Mouse (Mus musculus) heart, postnatal 14 days (tissue): ENCODE measurements around the gene Napa. TPM values are rescaled to one million over a fixed set of nuclear protein-coding genes. Genes with fewer than 3 reads are reported as not detected.

Source experiments
- DNase-seq, 2 experiments: peaks; one replicate each; pipeline ENCODE4 v3.0.0; 2021 to 2022
- intact Hi-C: fragments of 180-260 bp; cut with DNase I; formaldehyde crosslinking; loops from one replicate; pipeline ENCODE4 v1.15.1; 2025
- total RNA-seq, 2 experiments: library from RNA; stranded (reverse); gene quantifications; 2 replicates each; pipeline ENCODE4 v1.2.3; 2021

Napa gene
- total RNA-seq, 2 experiments from 2014 or later, result 86.1 to 99.9 TPM

- intact Hi-C loops, result no loop called here
- DNase-seq, result peak in 1 of 2 experiments; percentile 20
Measured at GRCm38 (mm10) chr7:16129846-16130691, 31.8 kb downstream of the Napa start.

DNA sequence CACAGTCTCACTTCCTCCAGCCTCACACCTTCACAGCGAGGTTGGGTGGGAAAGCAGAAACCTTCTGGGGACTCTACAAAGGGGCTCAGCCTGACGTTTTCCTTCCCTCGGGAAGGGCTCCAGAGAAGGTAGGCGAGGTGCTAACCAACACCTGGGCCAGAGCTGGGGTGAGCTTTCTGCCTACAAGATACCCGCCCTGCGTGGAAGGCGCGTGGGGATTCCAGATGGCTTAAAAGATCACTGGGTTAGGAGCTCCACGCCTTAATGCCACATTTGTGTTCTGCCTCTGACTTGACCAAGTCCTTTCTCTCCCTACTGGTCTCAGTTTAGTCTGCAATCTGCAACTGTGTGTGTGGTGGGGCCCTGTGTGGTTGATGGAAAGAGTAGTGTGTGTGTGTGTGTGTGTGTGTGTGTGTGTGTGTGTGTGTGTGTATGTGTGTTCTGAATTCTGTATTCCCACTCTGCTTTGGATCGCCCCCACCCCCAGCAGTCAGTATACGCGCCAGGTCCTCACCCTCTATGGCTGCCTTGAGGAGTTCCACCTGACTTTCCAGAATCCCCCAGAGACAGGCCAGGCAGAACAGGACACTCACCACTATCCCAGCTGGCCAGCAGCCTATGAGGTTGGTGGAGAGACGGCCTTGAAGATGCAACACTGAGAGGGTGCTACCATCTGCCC lies 32.8 kb downstream of the Napa start:
- no peak for DNase-seq
- intact Hi-C loops, result no loop called here

GRCm38 (mm10) chr7:16132161-16132581 lies 33.9 kb downstream of the Napa start:
- intact Hi-C loops, result no loop called here
- no peak for DNase-seq

DNA sequence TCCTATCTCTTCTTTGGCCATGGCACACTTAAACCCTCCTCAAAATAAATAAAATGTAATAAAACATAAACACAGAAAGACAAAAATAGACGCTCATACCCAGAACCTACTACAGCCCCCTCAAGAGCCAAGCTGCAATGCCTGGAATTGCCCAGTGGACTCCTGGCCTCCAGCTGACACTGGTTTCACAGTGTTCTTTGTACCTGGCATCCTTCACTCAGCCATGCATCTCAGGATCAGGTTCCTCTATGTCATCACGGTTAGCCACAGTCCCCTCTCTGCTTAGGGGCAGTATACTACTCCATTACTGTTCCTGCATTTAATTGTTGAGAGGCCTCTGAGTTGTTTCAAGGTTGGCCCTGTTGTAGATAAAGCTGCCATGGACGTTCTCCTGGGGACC lies 34.7 kb downstream of the Napa start:
- DNase-seq, result no peak
- intact Hi-C loops, result no loop called here

- intact Hi-C loops, result no loop called here
- DNase-seq, result no peak
Measured at GRCm38 (mm10) chr7:16133691-16134090, 35.4 kb downstream of the Napa start.

- DNase-seq, result no peak
- intact Hi-C loops, result no loop called here
Measured at GRCm38 (mm10) chr7:16134951-16135392, 36.7 kb downstream of the Napa start.

GRCm38 (mm10) chr7:16146489-16147410 lies 48.5 kb downstream of the Napa start:
- intact Hi-C loops, result loop anchor here (5.0 kb wide), 1 partner anchor 36 kb away; no protein-coding TSS in a partner anchor
- no peak for DNase-seq

- peak; percentile 72 to 84 for DNase-seq
- intact Hi-C loops, result loop anchor here (5.0 kb wide), 1 partner anchor 35 kb away; no protein-coding TSS in a partner anchor
Measured at GRCm38 (mm10) chr7:16147643-16148042, 49.4 kb downstream of the Napa start.

DNA sequence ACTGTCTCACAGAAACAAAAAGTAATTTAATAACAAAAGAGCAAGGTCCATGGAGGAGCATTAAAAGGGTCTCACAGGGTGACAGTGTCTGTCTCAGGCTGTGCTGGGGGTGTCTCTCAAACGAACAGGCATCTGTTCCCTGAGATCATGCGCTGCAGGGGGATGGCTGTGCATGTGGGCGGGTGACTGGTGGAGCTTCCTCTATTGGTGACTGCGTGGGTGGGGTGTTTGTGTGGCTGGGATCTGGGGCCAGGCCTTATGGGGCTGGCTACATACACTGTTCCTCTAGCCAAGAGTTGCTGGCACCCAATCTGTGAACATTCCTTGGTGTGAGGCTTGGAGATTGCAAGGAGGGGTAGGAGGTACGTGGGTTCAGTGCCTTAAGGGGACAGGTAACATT lies 51.0 kb downstream of the Napa start:
- intact Hi-C loops, result loop anchor here (5.0 kb wide), 1 partner anchor 33 kb away; no protein-coding TSS in a partner anchor

DNA sequence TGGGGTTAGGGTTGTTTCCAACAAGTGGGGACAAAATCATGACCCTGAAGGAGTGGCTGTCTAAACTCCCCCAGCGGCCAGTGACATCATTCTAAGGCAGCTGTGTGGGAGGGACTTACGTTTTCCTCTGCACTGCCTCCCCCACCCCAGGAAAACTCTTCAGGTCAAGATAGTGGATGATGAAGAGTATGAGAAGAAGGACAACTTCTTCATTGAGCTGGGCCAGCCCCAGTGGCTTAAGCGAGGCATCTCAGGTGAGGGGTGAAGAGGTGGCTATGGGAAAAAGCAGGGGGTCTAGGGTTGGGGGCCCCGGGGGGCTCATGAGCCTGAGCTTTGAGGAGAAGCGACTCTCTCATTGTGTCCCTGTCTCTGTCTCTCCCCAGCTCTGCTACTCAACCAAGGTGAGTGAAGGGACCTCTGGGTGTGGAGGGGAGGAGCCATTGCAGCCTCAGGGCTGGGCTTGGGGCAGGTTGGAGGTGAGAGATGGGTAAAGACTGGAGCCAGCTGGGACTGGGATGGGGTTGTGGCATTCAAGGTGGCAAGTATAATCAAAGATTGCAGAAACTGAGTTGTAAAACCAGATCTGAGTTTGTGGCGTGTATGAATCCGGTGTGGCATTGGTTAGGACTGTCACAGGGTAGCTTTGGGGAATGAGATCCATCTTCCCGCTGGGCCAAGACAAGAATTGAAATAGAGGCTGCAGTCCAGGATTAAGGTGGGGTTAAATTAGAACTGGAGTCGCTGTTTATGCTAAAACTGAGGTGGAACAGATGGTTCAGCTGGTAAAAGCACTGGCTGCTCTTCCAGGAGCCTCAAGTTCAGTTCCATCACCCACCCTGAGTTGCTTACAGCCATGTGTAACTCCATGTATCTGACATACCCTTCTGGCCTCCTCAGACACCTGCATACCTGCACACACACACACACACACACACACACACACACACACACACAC lies 52.2 kb downstream of the Napa start:
- intact Hi-C loops, result loop anchor here (5.0 kb wide), 1 partner anchor 168 kb away; no protein-coding TSS in a partner anchor
- no peak for DNase-seq

More for the DNA sequence above, 51.0 kb downstream of the Napa start:
- DNase-seq, result no peak

DNA sequence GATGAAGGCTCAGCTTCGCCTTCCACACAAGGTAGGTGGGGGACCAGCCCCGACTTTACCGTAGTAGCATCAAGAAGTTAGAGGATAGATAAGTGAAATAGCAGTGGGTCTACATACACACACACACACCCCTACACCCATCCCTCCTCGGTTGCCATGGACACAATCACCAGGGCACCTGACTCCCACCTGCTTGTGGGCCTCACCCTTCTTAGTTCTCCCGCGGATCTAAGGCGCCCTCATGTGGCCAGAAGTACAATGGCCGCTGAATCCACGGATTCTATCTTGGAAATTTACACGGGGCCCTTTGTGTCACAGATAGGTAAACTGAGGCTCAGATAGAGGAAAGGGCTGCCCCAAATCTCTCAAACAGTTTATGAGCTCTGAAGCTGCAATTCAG lies 55.3 kb downstream of the Napa start:
- intact Hi-C loops, result loop anchor here (2.0 to 5.0 kb wide), 2 partner anchors 55 to 171 kb away; partner anchors contain the start of gene Napa
- peak; percentile 38 to 71 for DNase-seq

DNA sequence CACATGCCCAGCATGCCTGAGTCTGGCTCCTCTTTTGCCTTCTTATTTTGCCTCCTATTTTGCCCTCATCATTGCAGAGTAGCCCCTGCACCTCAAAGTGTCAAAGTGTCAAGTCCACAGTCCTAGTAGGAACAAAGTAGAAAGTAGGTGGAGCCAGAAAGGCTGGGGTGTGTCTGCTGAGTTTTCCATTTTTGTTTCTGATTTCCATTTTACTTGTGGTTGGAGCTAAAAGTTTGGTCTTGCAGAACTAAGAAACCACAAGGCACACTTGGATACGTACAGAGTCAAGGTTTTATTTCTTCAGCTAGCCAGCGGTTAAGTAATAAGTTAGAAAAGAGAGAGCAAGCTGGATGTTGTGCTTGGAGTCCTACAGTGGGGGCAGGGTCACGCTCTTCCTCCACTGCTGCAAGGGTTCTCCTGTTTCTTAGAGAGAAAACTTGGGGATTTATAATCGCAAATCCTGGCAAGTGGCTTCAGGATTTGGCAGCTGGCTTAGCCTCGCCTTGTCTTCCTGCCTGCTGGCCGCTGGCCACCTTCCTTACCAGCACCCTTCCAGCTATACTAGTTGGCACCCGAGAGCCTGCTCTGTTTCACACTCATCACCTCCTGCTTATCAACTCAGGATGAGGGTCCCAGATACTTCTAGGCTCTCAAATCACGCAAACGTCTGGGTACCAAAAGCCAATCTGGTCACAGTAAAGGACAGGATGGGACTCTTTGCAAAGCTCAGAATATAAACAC lies 57.0 kb downstream of the Napa start:
- peak; percentile 57 to 58 for DNase-seq
- intact Hi-C loops, result no loop called here

DNA sequence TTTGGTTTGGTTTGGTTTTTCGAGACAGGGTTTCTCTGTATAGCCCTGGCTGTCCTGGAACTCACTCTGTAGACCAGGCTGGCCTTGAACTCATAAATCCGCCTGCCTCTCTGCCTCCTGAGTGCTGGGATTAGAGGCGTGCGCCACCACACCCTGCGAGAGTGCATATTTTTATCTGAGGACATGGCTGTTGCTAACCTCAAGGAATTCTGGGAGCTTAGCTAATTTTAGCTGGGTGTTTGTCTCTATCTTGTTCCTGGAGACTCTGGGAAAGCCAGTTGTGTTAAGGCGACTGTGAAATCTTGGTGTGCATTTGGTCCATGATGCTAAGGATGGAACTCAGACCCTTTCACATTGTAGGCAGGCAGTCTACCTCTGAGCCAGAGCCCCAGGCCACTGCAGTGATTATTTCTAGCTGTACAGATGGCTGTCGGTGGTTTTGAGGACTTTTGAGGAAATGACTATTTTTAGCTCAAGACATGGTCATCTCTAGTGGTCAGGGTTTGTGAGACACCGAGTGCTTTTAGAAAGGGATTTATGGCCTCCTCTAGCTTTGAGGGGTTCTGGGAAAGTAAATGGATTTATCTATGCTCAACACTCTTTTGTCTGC lies 58.0 kb downstream of the Napa start:
- intact Hi-C loops, result no loop called here
- no peak for DNase-seq

DNA sequence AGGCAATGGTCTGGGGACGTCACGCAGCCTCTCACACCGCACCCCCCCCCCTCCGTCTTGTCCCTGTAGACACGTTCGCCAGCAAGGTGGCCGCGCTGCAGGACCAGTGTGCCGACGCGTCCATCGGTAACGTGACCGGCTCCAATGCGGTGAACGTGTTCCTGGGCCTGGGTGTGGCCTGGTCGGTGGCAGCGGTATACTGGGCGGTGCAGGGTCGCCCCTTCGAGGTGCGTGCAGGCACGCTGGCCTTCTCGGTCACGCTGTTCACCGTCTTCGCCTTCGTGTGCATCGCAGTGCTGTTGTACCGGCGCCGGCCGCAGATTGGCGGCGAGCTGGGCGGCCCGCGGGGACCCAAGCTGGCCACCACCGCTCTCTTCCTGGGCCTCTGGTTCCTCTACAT lies 60.5 kb downstream of the Napa start:
- intact Hi-C loops, result no loop called here

GRCm38 (mm10) chr7:16160702-16161101 lies 62.4 kb downstream of the Napa start:
- intact Hi-C loops, result no loop called here
- DNase-seq, result no peak

More for the DNA sequence above, 60.5 kb downstream of the Napa start:
- no peak for DNase-seq

DNA sequence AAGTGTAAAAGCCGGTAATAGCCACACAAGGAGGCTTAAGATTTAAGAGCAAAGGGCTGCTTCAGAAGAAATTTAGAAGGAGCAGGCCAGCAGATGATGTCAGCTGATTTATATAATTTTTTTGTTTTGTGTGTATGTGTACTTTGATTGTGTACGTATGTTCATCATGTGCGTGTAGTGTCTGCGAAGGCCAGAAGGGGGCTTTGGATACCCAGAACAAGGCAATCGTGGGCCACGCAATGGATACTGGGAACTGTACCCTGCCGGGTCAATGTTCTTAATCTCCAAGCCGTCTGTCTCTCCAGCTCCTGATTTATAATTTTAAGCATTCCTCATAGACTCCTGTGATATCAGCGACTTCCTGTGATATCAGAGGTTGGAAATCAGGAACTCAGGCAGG lies 63.0 kb downstream of the Napa start:
- DNase-seq, result no peak
- intact Hi-C loops, result no loop called here

- no peak for DNase-seq
- intact Hi-C loops, result no loop called here
Measured at GRCm38 (mm10) chr7:16162036-16162435, 63.8 kb downstream of the Napa start.
